Mouse (Mus musculus): ENCODE results near the gene Sh3glb2. TPM values are rescaled to one million over a fixed set of nuclear protein-coding genes. Genes with fewer than 3 reads are reported as not detected.

Gene Sh3glb2
- polyA plus RNA-seq (2012; rRNA removed): 247 and 249 TPM in 2 replicates

GRCm38 (mm10) chr2:30358533-30359531 is at the start of gene Sh3glb2:
Sh3glb2 (minus strand) TSS chr2:30359337.

DNA sequence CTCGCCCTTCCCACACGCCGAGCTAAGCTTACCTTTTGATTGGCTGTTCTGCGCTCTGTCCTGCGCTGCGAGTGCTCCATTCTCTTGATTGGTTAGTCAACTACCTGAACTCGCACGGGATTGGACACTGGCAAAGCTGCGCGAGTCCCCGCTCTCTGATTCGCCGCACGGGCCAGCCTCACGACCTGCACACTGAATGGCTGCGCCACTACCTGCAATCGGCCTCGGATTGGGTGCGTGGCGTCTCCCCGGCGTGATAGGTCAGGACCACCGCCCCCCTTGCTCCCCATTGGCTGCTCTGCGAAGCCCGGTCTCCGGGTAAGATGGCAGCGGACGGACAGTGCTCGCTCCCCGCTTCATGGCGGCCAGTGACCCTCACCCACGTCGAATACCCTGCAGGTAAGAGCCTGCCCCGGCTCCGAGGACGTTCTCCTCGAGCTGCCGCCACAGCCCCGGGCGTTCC is 33.0 kb upstream of the Sh3glb2 start, which contains the start of gene Dolpp1:
TSS of gene Dolpp1 (plus strand) at position 141 of the 463 bp plus-strand sequence.

DNA sequence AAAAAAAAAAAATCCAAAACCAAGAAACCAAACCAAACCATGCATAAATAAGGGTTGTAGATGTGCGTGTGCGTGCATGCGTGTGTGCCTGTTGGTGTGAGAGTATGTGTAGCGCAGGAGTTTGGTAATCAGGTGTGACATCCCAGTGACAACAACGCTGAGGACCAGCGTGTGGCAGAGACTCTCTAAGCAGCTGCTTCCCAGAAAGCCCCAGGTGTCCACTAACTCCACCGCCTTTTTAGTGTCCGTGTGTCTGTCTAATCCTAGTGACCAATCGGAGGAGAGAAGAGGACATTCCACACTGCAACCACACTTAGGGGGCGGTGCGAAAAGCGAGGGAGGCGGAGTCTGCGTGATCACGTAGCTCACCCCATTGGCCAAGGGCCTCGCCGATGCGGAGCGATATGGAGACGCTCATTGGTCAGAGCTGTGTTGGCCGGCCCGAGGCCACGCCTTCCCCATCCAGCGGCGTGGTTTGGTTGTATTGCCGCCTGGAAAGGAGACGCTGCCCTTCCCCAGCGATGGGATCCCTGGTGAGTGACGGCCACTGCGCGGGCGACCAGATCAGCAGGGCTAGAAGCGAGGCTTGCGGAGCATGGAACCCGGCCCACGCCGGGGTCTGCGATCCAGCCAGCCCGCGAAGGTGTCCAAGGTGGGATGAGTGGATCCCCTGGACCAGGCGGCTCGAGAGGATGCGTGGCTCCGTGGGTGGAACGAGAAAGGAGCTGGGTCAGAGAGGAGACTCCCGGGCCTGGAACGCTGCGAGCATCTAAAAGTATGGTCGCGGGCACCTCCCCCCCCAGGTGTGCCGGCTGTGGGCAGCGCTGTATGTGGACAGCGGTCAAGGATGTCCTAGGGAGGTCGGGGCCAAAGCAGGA is 4.9 kb upstream of the Sh3glb2 start, which contains the start of gene Miga2:
TSS of gene Miga2 (plus strand) at position 461 of the 878 bp plus-strand sequence.

Other genes with a start within 250 kb of the Sh3glb2 start
- gene Zer1, start 234.8 kb downstream of the Sh3glb2 start, polyA plus RNA-seq (2012; rRNA removed): 93.9 and 97.8 TPM in 2 replicates
- gene Tbc1d13, start 225.6 kb downstream of the Sh3glb2 start, polyA plus RNA-seq (2012; rRNA removed): 70.8 and 76.2 TPM in 2 replicates
- gene Endog, start 187.8 kb downstream of the Sh3glb2 start, polyA plus RNA-seq (2012; rRNA removed): 153 and 202 TPM in 2 replicates
- gene Spout1, start 180.9 kb downstream of the Sh3glb2 start, polyA plus RNA-seq (2012; rRNA removed): 40.3 and 45.0 TPM in 2 replicates
- gene Kyat1, start 153.5 kb downstream of the Sh3glb2 start, polyA plus RNA-seq (2012; rRNA removed): 22.8 and 27.1 TPM in 2 replicates
- gene Lrrc8a, start 121.6 kb downstream of the Sh3glb2 start, polyA plus RNA-seq (2012; rRNA removed): 37.6 and 50.6 TPM in 2 replicates
- gene Gm28035, start 118.8 kb downstream of the Sh3glb2 start, polyA plus RNA-seq (2012; rRNA removed): 24.7 and 26.6 TPM in 2 replicates
- 14.2 and 19.9 TPM in 2 replicates for gene Phyhd1, start 93.1 kb downstream of the Sh3glb2 start, polyA plus RNA-seq (2012; rRNA removed)
- not detected in 2 replicates for gene Gm28038, start 78.3 kb downstream of the Sh3glb2 start, polyA plus RNA-seq (2012; rRNA removed)
- 34.5 and 37.5 TPM in 2 replicates for gene Dolk, start 73.0 kb downstream of the Sh3glb2 start, polyA plus RNA-seq (2012; rRNA removed)
- gene Nup188, start 72.9 kb downstream of the Sh3glb2 start, polyA plus RNA-seq (2012; rRNA removed): 61.6 and 69.2 TPM in 2 replicates
- 44.2 and 46.2 TPM in 2 replicates for gene Miga2, start 4.9 kb upstream of the Sh3glb2 start, polyA plus RNA-seq (2012; rRNA removed)
- gene Dolpp1, start 32.9 kb upstream of the Sh3glb2 start, polyA plus RNA-seq (2012; rRNA removed): 63.2 and 66.5 TPM in 2 replicates
- gene Crat, start 56.5 kb upstream of the Sh3glb2 start, polyA plus RNA-seq (2012; rRNA removed): 71.6 and 99.4 TPM in 2 replicates
- gene Ptpa, start 56.7 kb upstream of the Sh3glb2 start, polyA plus RNA-seq (2012; rRNA removed): 168 and 185 TPM in 2 replicates
- gene Ier5l, start 114.9 kb upstream of the Sh3glb2 start, polyA plus RNA-seq (2012; rRNA removed): 69.3 and 75.4 TPM in 2 replicates
- gene Cstad, start 235.7 kb upstream of the Sh3glb2 start, polyA plus RNA-seq (2012; rRNA removed): 1.2 and 1.5 TPM in 2 replicates

All from ovary, adult 2 months (tissue).